Mouse (Mus musculus) layer of hippocampus, adult 6 months (tissue): ENCODE data around the gene Ccdc85a. TPM values are rescaled to one million over a fixed set of nuclear protein-coding genes. Genes with fewer than 3 reads are reported as not detected.

Source experiments
- long read RNA-seq, 2 experiments: library from polyadenylated mRNA; unstranded; transcript quantifications; one replicate each; pipeline ENCODE4 v2.0.0; 2019 to 2020
- polyA plus RNA-seq: library from polyadenylated mRNA; unstranded; fragments of <200 nt; fragmentation: Nextera tagmentation; gene quantifications from 2 replicates; pipeline ENCODE4 v1.2.3, GENCODE M21; 2021

Ccdc85a gene
- 26.2 and 28.5 TPM in 2 replicates for polyA plus RNA-seq
- long read RNA-seq, experiment 1, full-length matches to known transcripts, result 13 of 60 reads
- long read RNA-seq, experiment 1, partial matches to known transcripts, result 11 of 60 reads
- long read RNA-seq, experiment 1, other reads (novel, unspliced or antisense), result 36 of 60 reads
- long read RNA-seq, experiment 2, full-length matches to known transcripts, result 122 of 348 reads
- long read RNA-seq, experiment 2, partial matches to known transcripts, result 23 of 348 reads
- long read RNA-seq, experiment 2, other reads (novel, unspliced or antisense), result 203 of 348 reads

DNA sequence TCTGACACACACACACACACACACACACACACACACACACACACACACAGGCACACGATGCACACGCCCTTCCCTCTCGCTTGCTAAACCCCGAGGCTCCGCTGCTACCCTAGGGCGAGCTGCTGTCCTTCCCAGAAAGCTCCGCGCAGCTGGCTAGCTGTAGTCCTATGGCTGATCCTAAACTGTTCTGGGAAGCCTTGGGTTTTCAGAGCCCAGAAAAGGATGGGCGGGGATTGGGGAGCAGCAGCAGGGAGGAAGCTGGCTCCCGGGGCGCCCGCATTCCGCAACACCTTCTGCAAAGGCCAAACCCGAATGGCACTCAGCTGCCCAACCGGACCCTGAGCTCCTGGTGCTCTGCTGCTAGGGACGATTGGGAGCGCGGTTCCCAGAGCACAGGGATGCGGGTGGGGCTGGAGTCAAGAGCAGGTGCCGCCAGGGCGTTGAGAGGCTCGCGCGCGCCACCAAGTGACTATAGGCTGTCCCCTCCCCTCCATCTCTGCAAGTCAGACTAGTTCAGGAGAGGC lies at the start of gene Ccdc85a:
TSS of gene Ccdc85a (minus strand) at position 414 of the 524 bp plus-strand sequence.

DNA sequence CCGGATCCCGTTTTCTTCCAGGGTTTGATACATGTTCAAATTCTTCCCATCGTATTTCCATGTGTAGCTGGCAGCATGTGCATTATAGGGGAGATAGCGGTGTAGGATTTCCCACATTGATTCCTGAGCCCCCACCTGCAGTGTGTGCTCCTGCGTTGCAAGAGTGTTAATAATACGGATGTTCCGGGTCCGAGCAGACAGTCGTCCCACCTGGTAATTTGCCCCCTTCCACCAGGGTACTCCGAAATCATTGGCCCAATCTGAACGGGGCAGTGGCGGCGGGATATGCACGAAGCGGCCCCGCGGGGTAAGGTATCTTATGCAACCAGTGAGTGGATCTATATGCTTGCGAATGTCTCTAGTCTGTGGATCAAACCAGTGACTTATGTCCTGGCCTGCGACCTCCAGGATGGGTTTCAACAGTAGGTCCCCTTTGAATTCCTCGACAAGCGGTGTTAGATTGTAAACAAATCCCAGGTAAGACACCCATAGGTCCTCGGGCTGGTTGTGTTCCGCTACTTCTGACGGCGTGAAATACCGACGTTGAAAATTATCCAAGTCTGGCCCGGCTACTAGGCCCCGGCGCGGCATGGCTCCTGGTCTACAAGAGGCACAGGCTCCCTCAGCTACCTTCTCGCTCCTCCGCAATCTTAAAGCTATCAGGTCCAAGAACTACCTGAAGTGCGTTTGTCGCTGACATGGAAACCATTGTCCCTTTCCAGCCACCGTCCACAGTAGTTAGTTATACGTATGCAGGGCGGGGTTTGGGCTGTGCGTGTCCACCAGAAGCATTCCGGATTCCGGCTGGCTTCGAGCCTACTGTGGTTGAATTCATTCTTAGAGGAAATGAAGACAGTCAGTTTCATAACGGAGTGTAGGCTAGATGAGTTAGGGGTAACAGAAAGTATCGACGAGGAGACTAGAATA lies 244.6 kb downstream of the Ccdc85a start, which contains the start of gene Gm6685:
TSS of gene Gm6685 (minus strand) at position 644 of the 927 bp plus-strand sequence.

Other genes with a start within 250 kb of the Ccdc85a start
- gene Gm6685, start 244.5 kb downstream of the Ccdc85a start, polyA plus RNA-seq, result not detected in 2 replicates